Mouse (Mus musculus): Measurements from ENCODE around the gene Foxl1.

DNA sequence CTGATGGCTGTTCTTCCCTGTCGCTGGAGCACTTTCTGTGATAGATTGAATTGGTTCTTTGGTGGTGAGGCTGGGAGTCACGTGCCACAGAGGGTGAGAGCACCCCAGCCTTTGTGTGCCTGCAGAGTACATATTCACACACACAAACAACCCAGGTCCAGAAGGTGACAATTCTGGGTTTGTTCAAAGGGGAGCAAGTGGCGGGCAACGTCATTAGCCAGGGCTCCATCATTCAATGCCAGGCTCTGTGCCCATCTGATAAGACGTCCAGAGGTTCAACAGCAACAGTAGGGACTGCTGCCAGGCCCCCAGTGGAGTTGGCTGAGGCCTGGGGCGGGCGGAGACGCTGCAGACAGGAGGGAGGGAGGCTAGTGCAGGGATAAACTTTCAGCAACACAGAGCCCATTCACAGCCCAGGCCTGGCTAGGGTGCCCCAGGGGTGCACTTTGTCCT lies 36.3 kb downstream of the Foxl1 start:
- TF ChIP-seq CTCF (IDR thresholded peaks at IDR 0.05; ENCODE audit: extremely low read depth, insufficient read length, insufficient replicate concordance, low read depth, low read length) (no peak), POLR2A (IDR thresholded peaks at IDR 0.05; ENCODE audit: low read depth, low read length) (no peak)
